Mouse (Mus musculus) liver, adult (tissue): Measurements from ENCODE around the gene Olfr320.

Source experiments
- GATA4 ChIP-seq: IDR thresholded peaks from 2 replicates; pipeline ENCODE4 v1.6.1; 2014; ENCODE audit warnings: mild to moderate bottlenecking, low read length; ENCODE audit not compliant: insufficient replicate concordance

The Olfr320 gene

DNA sequence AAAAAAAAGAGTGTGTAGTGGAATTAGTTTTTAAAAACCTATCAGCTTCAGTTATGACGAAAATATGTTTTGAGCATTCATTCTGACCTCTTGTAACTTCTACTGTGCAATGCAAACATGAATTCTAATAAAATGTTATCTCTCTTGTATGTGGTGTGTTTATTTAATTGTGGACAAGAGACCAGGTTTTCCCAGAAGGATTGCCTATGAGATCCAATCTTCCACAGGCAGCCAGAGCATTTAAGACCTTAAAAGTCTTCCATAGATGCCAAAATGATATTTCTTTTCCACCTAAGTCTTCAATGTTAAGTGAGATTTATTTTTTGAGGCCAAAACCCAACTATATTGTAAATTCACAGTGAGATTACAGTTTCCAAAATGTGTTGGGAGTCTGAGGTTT is at the start of gene Olfr320:
Gene Olfr320 (plus strand): TSS at position 301 of the 400 bp plus-strand sequence.
- TF ChIP-seq GATA4: no peak

DNA sequence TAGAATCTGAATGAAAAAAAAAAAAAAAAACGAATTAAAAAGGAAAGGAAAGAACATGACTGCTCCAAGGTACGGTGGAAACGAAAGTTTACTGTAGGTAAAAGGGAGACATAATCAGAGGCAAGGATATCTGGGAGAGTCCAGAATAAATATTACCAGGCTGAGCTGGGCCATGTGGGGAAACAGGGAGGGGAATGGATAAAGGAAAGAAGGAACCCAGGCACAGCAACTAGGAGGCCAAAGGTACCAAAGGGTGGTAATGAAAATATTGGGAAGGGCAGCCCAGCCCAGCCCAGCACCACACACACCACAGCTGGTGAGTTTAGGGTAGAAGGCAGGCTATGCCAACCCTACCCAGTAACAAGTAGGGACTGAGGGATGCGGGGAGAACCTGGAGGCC is 46.0 kb upstream of the Olfr320 start:
- no peak for TF ChIP-seq GATA4

DNA sequence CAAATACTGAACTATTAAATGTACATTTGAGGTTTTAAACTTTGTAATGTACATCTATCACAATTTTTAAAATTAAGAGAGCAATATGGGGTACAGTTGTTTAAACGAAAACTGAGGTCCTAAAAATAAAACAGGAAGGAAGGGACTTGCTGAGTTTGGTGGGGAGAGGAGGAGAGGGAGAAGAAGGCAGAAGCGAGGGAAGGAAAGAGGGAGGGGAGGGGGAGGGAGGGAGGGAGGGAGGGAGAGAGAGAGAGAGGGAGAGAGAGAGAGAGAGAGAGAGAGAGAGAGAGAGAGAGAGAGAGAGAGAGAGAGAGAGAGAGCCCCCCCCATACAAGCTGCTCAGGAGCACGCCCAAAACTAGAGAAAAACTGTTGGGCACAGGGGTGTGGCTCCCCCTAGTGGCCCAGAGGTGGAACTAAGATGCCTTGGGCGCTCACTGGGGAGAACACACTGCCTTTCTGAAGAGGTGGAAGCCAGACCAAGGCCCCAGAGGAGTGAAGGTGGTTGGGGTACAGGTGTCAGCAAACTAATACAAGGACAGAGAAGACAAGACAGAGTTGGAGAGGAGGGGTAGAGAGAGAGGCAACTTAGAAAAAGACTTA is 44.4 kb upstream of the Olfr320 start:
- no peak for TF ChIP-seq GATA4

DNA sequence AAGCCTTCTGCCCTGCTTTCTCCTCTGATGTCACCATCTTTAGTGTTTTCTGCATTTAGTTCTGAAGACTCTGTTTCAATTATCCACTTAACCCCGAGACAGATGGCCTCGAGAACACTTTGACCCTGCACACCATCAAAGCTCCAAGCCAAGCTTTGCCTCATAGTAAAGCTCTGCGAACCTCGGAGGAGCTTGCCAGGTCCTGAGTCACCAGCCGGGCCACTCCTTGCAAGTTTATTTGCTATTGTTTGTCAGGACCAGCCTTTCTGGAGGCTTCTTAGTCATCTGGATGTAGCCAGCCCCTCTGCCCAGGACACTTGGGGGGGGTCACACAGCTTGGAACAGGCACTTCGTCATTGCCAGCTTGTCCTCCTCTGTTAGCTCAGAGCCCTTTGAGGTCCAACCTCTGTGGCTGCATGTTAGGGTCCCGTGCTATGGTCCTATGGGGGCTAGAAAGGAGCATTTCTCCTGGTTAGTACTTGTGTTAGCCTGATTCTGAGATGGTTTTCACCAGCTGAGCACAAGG is 42.7 kb upstream of the Olfr320 start:
- TF ChIP-seq GATA4: no peak

DNA sequence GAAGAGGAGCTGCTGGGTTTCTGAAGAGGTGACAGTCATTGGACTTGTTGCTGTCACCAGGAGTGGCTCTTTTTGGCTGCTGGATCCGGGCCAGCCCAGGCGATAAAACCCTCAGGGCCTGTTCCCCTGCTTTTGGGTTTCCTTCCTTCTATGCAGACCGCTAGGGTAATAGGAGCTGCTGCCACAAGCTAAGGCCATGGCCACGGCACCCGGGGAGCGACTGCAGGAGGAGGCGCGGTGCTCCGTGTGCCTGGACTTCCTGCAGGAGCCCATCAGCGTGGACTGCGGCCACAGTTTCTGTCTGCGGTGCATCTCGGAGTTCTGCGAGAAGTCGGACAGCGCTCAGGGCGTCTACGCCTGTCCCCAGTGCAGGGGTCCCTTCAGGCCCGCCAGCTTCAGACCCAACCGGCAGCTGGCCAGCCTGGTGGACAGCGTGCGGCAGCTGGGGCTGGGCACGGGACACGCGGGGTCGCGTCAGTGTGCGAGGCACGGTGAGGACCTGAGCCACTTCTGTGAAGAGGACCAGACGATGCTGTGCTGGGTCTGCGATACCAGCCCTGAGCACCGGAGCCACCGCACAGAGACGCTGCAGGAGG is 40.5 kb upstream of the Olfr320 start, which contains the start of gene Trim58:
Gene Trim58 (plus strand): TSS at position 194 of the 596 bp plus-strand sequence.
- TF ChIP-seq GATA4: no peak

DNA sequence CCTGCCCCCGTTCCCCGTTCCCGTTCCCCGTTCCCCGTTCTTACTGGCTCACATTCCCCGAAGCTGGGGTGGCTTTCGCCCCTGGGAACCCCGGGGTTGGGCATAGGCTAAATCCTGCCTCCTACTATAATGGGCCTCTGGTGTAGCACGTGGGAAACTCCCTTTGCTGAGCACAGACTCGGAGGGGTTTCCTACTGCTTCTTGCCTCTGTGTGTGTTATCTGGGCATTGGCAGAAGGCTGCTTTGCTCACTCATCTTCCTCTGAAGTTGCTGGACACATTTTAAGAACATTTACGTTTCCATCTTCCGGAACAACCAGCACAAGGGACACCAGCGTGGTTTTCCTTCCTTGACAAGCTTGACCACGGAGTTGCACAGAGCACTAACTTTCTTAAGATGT is 39.8 kb upstream of the Olfr320 start:
- no peak for TF ChIP-seq GATA4

DNA sequence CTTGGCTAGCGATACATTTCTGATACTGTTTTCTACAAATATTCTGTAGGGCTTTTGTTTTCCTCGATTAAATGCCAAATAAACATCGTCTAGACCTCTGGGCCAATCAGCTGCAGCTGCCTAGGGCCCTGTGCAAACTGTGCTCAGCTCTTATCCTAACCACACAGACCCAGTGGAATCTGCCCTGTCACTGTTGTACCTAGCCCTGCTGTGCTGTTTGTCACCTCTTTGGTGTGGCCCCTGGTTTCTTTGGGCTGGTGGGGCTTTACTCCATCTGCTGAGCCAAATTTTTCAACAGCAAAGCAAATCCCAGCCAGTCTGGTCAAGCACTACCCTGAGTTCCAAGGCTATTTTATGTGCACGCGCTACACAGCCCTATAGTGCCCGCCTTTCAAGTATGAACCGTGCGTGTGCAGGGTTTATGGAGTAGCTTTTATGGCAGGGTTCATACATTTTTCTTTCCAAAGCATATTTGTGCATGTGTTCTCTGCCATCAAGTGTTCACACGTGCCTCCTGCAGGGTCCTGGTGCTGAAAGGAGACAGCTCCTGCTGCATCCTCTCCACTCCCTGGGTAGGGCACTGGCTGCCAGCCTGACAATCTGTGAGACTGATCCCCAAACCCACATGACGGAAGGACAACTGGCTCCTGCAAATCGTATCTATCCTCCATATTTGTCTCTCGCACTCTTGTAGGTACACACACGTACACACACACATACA is 39.1 kb upstream of the Olfr320 start:
- TF ChIP-seq GATA4: no peak

DNA sequence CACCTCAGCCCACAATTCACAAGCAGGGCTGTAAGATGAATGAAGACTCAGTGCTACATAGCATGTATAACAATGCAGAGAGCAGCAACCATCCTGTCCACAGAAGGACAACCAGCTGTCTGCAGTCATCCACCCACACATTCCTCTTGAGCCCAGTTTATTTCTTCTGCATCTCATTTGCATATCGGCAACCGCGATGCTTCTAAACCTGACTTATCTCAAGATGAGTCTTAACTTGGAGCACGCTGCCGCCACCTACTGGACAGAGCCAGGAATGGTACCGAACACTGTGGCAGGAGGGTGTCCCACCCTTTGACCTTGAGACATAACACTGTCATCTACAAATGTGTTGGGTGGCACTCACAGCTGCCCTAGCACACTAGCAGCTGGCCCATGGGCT is 37.5 kb upstream of the Olfr320 start:
- no peak for TF ChIP-seq GATA4

DNA sequence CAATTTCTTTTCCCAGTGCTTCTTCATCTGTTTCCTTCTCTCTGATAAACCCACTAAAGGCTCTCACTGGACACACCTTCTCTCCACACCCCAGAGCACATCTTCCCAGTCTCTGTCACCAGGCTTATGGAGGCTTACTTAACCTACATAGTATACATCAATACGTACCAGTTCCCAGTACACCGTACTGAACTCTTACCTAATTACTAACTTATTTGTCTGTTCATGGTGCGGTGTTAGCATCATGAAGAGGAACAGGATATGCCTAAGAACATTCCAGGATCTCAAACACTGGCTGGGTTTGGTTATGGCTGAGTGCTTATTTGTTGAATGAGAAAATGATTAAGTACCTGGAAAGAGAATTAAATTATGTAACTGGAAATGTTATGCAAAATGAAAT is 25.7 kb upstream of the Olfr320 start:
- no peak for TF ChIP-seq GATA4

DNA sequence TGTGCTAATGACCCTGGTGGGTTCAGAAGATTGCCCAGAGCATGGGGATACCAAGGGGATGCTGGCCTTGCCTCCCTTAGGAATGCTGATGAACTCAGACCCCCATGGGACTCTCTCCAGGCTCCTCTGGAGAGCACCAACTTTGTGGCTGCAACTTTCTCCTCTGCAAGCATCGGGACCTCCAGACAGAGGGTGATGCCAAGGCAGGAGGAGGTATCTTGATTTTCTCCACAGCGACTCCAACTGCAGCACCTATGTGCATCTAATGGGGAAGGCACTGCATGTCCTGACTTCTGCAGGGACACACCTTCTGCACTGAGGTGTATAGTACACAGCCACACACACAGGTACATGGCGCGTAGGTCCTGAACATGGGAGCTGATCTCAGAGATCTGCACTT is 22.3 kb upstream of the Olfr320 start, which contains the start of gene Olfr322:
Gene Olfr322 (plus strand): TSS at position 187 of the 400 bp plus-strand sequence.
- no peak for TF ChIP-seq GATA4

DNA sequence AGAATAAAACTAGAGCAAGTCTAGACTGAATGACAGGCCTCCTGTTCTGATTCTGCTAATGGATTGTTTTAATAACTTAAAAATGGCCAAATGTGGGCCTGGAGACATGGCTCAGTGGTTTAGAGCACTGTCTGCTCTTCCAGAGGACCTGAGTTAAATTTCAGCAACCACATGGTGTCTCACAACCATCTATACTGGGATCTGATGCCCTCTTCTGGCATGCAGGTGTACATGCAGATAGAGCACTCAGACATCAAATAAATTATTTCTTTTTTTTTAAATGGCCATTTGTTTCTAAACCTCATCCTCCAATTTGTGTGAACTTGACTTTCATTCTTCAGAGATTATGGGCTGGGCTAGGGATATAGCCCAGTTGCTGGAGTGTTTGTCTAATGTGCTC is 11.6 kb upstream of the Olfr320 start:
- no peak for TF ChIP-seq GATA4

DNA sequence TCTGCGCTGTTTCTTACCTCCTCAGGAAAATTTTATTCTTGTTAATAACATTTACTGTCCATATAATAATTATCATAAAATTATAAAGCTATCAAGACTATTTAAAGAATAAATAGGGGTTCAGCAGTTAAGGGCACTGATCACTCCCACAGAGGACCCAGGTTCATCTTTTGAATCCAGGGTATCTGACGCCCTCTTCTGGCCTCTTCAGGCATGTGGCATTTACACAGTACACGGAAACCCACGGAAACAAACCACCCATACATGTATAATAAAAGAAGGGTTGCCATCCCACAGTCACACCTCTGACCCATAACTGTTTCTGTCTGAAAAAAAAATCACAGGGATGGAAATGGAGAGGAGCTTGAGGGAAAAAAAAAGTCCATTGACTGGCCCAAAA is 9.1 kb upstream of the Olfr320 start:
- no peak for TF ChIP-seq GATA4

DNA sequence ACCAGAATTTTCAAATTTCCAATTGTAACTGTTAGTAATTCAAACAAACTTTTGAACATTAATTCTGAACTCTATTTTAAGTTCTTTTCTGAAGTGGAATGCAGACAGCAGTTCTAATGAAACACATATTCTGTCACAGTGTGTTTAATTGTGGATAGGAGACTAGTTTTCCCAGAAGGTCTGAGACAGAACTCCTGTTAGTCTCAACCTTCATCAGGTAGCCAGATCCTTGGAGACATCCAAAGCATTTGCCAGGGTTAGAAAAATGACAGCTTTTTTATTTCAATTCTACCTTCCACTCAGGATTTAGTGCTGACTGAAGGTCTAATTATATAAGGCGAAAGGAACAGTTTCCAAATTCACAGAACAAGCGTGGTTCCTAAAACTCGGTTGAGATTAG is 18.0 kb downstream of the Olfr320 start, which contains the start of gene Olfr319:
Gene Olfr319 (plus strand): TSS at position 301 of the 400 bp plus-strand sequence.
- no peak for TF ChIP-seq GATA4

DNA sequence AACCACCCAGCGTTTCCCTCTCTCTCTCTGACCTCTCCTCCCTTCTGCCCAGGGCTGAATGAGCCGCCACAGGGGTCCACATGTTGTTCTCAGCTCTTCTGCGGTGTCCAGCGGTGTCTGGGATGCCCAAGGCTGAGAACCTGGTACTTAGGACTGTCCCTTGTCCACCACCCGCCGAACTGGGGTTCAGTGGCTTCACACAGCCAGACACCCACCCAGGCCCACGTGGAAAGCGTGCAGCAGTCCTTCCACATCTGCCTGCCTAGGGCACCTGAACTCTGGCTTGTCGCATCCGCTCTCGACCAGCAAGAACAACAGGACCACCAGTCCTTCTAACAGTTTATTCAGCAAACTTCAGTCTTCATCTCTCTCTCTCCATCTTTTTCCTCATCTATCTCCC is 28.2 kb downstream of the Olfr320 start:
- no peak for TF ChIP-seq GATA4

DNA sequence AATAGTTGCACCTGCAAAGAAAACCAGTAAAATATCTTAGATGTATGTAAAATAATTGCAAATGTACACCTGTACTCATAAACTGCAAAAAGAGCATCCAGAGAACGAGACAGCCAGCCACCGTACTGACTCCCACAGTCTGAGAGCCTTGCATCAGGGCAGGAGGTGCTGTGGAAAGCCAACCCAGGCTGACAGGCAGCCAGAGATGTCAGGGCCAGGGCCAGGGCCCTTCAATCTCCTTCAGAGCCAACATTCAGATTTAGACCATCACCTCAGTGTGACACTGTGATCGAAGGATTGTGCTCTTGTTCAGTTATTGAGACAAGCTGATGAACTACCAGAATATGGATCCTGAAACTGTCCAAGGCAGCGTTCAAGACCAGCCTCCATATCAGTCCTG is 38.8 kb downstream of the Olfr320 start:
- TF ChIP-seq GATA4: no peak

DNA sequence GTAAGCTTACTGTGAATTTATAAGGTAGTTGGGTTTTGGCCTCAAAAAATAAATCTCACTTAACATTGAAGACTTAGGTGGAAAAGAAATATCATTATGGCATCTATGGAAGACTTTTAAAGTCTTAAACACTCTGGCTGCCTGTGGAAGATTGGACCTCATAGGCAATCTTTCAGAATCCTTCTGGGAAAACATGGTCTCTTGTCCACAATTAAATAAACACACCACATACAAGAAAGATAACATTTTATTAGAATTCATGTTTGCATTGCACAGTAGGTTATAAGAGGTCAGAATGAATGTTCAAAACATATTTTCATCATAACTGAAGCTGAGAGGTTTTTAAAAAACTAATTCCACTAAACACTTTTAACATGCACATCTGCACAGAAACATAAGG is 43.0 kb downstream of the Olfr320 start, which contains the start of gene Olfr318:
Gene Olfr318 (minus strand): TSS at position 101 of the 400 bp plus-strand sequence.
- TF ChIP-seq GATA4: no peak
